Mouse (Mus musculus): ENCODE results near the gene Hapln4.

DNA sequence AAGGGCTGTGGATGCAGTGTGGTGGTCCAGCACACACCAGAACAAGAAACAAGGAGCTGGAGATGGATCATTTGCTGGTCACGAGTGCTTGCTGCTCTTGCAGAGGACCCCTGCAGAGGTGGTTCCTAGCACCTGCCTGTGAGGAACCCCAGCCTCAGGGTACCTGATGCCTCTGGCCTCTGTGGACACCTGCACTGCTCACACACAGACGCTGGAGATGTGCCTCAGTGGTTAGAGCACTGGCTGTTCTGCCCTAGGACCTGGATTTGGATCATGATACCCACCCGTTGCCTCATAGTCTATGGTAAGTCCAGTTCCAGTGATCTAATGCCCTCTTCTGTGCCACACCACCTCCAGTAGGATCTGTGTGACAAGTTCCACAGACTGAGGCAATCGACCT lies 53.3 kb downstream of the Hapln4 start:
- no peak for TF ChIP-seq CTCF (IDR thresholded peaks at IDR 0.05)
- no peak for TF ChIP-seq EP300 (IDR thresholded peaks at IDR 0.05)

Data from lung, postnatal 0 days (tissue).